15 mouse cellular contexts compared by ENCODE assay signal in genomic region chr5:26165036-26165790, GRCm38 (mm10). TPM values are rescaled to one million over a fixed set of nuclear protein-coding genes. Genes with fewer than 3 reads are reported as not detected.
A peak's percentile ranks its signal among the peaks of the same experiment; 100 is the strongest.
DNase-seq lines count a peak whose midpoint lies in the region; ATAC-seq and TF ChIP-seq lines count a peak whose summit lies in the region.
"Had no signal": no experiment of that assay in that cellular context is flagged by ENCODE, and none has a peak within 500 bp of the region (broad histone marks: within the 10 kb centered on the region; RNA-seq: fewer than 3 reads in every experiment).

No protein-coding gene starts in this region.

- no peak for ATAC-seq in hindbrain, postnatal 0 days

- no peak for TF ChIP-seq CTCF in hindbrain, postnatal 0 days (IDR thresholded peaks at IDR 0.05; ENCODE audit: low read depth)

- no peaks in the 10 kb centered on the region for H3K27me3 ChIP-seq in hindbrain, postnatal 0 days (ENCODE audit: insufficient read depth, low read length)
- H3K27me3 ChIP-seq: limb, embryonic 13.5 days had no signal

- H3K9me3 ChIP-seq in hindbrain, postnatal 0 days (ENCODE audit: low read length), result no peaks in the 10 kb centered on the region
- H3K9me3 ChIP-seq: limb, embryonic 13.5 days had no signal

- no peak overlapping the region for H3K4me3 ChIP-seq in hindbrain, postnatal 0 days (ENCODE audit: low read length)
- H3K4me3 ChIP-seq: limb, embryonic 13.5 days had no signal

- intact Hi-C loops in heart, postnatal 14 days (cut with DNase I), result no loop called here

- no peak overlapping the region for H3K27ac ChIP-seq in hindbrain, postnatal 0 days
- H3K27ac ChIP-seq: limb, embryonic 13.5 days had no signal

- no peaks in the 10 kb centered on the region for H3K4me1 ChIP-seq in hindbrain, postnatal 0 days (ENCODE audit: insufficient read depth, low read length)
- H3K4me1 ChIP-seq: limb, embryonic 13.5 days had no signal

- no peak overlapping the region for H3K4me2 ChIP-seq in hindbrain, postnatal 0 days (ENCODE audit: low read depth, low read length)
- H3K4me2 ChIP-seq: limb, embryonic 13.5 days had no signal

- no peak overlapping the region for H3K9ac ChIP-seq in hindbrain, postnatal 0 days (replicated peaks; ENCODE audit: low read length)
- H3K9ac ChIP-seq: limb, embryonic 13.5 days had no signal

- peak; percentile 24 to 43 for DNase-seq in cerebellum, postnatal 10 days
- DNase-seq in cerebellum, adult 11-12 months, result no peak
- peak; percentile 8 to 35 for DNase-seq in urinary bladder, postnatal 36 days (ENCODE audit: low spot score in 2 of 2)
- no peak for DNase-seq in urinary bladder, postnatal 25 days (ENCODE audit: low spot score)
- peak; percentile 40 to 56 for DNase-seq in heart, postnatal 14 days
- no peak for DNase-seq in frontal cortex, postnatal 14 days (ENCODE audit: low spot score in 2 of 2)
- no peak for DNase-seq in B cell, adult 2 months
- DNase-seq in hindbrain, postnatal 0 days (ENCODE audit: low spot score), result no peak
- DNase-seq: lung, postnatal 14 days; retina, postnatal 1 day had no signal

- no peaks in the 10 kb centered on the region for H3K36me3 ChIP-seq in hindbrain, postnatal 0 days (ENCODE audit: insufficient read depth, low read length)
- H3K36me3 ChIP-seq: G1E; limb, embryonic 13.5 days had no signal

- 69% methylated on average over 8 of the region's 8 CpGs for WGBS in hindbrain, postnatal 0 days

RNA-seq across cellular contexts. Expression of gene Gm10220, which starts 44.0 kb away (rescaled TPM):
- not detected for total RNA-seq in heart, postnatal 14 days (2021)
- not detected in 2 replicates for total RNA-seq in hindbrain, postnatal 0 days (2014; rRNA removed)
- polyA plus RNA-seq in hindbrain, postnatal 0 days (2015; fragmentation: Nextera tagmentation; extraction: Ambion mirVana), result 0.11 and 0.13 TPM in 2 replicates
- polyA plus RNA-seq: G1E; gonadal fat pad, adult 2 months; intestine, embryonic 14.5 days; large intestine, adult 2 months had no signal

Comparison
In these comparisons a context has a peak if more than half of its experiments do, and no peak if none do; other contexts are left out.
1. DNase-seq: peak in cerebellum, postnatal 10 days (2 of 2), urinary bladder, postnatal 36 days (2 of 2) and heart, postnatal 14 days (2 of 2); none in cerebellum, adult 11-12 months (single experiment), urinary bladder, postnatal 25 days (single experiment), frontal cortex, postnatal 14 days (0 of 2), B cell, adult 2 months (0 of 2) and hindbrain, postnatal 0 days (single experiment).